In genomic region chr1:60735072-60735907, GRCm38 (mm10) we compare ENCODE assay signal across 9 mouse cellular contexts. TPM values are rescaled to one million over a fixed set of nuclear protein-coding genes. Genes with fewer than 3 reads are reported as not detected.
A peak's percentile ranks its signal among the peaks of the same experiment; 100 is the strongest.
DNase-seq lines count a peak whose midpoint lies in the region; ATAC-seq lines count a peak whose summit lies in the region.
"Had no signal": no experiment of that assay in that cellular context is flagged by ENCODE, and none has a peak within 500 bp of the region (broad histone marks: within the 10 kb centered on the region; RNA-seq: fewer than 3 reads in every experiment).

No protein-coding gene starts in this region.

- H3K4me2 ChIP-seq in lung, embryonic 15.5 days, result peak overlapping the region; percentile 4; the same call in 1 of the 2 replicates

- no peaks in the 10 kb centered on the region for H3K36me3 ChIP-seq in lung, embryonic 15.5 days
- H3K36me3 ChIP-seq: G1E had no signal

- ATAC-seq in lung, embryonic 15.5 days (ENCODE audit: borderline replicate concordance, extremely low read depth, low FRiP score, low TSS enrichment), result peak; percentile 94
- no peak for ATAC-seq in monocyte, adult 5-6 weeks (replicated peaks; ENCODE audit: insufficient number of reproducible peaks, low FRiP score, low TSS enrichment, poor library complexity, severe bottlenecking)

- H3K27ac ChIP-seq in lung, embryonic 15.5 days, result peak overlapping the region; percentile 86

- WGBS in lung, embryonic 15.5 days, result 30% methylated on average over 12 of the region's 12 CpGs

- H3K4me3 ChIP-seq in lung, embryonic 15.5 days, result no peak overlapping the region

- peak; percentile 43 for DNase-seq in embryo, embryonic 10.5 days (ENCODE audit: low spot score)
- DNase-seq in gastrocnemius, postnatal 14 days, result peak; percentile 42
- peak; percentile 37 for DNase-seq in kidney, adult 18-20 months
- no peak for DNase-seq in B cell, adult 2 months
- no peak for DNase-seq in spleen, postnatal 14 days (ENCODE audit: low spot score in 2 of 2)
- DNase-seq in testis, postnatal 10 days (ENCODE audit: low spot score), result no peak

- H3K27me3 ChIP-seq in lung, embryonic 15.5 days, result no peaks in the 10 kb centered on the region

- H3K9ac ChIP-seq in lung, embryonic 15.5 days, result no peak overlapping the region

- intact Hi-C loops in gastrocnemius, postnatal 14 days (cut with DNase I; ENCODE audit: low total_unique reads), result no loop called here

- peaks cover 23% of the 10 kb centered on the region for H3K4me1 ChIP-seq in lung, embryonic 15.5 days

- no peaks in the 10 kb centered on the region for H3K9me3 ChIP-seq in lung, embryonic 15.5 days

RNA-seq across cellular contexts. Expression of gene Cd28, which starts 18.7 kb away (rescaled TPM):
- total RNA-seq in gastrocnemius, postnatal 14 days (2021), result 1 to 10 TPM; 2.7 to 8.5 TPM
- 0.15 and 0.75 TPM in 2 replicates for polyA plus RNA-seq in lung, embryonic 15.5 days (2015; fragmentation: Nextera tagmentation; extraction: Ambion mirVana)
- 19.8 to 27.1 TPM (median 26.7 TPM) in 3 replicates for total RNA-seq in monocyte, adult 5-6 weeks (2017)
- polyA plus RNA-seq: G1E had no signal

Comparison
In these comparisons a context has a peak if more than half of its experiments do, and no peak if none do; other contexts are left out.
1. DNase-seq: peak in embryo, embryonic 10.5 days (single experiment), gastrocnemius, postnatal 14 days (single experiment) and kidney, adult 18-20 months (single experiment); none in B cell, adult 2 months (0 of 2), spleen, postnatal 14 days (0 of 2) and testis, postnatal 10 days (single experiment).